Mouse (Mus musculus): ENCODE measurements at regions not wholly inside any gene's neighbourhood (a gene's known extent, or its start where the extent isn't known, plus 50 kb on each side); places are given as distances from the start of the nearest gene placed in this dataset.

DNA sequence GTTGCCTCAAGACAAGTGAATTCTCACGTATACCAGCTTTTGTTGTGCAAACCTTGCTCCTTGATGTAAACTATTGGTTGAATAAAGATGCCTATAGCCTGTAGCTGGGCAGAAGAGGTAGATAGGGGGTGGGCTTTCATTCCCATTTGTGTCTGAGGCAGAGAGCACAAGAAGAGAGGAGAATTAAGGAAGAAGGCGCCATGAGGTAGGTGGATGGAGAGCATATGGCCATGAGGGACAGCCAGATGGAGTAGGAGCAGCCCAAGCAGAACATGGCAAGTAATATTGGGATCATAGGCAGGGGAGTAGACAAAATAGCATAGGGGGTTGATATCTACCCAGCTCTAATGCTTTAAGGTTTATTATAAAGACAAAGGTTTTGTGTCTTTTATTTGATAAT lies 557.3 kb downstream of the Ptprc start:
- no peak for DNase-seq (ENCODE audit: low read depth, low spot score)
- H3K27ac ChIP-seq (ENCODE audit: control insufficient read depth, low read depth, low read length): no peak overlapping the region
- no peak for TF ChIP-seq ZMIZ1 (IDR thresholded peaks at IDR 0.05; ENCODE audit: low read depth, low read length)
- TF ChIP-seq MAFK (IDR thresholded peaks at IDR 0.05; ENCODE audit: borderline replicate concordance, low read depth, low read length): no peak
- TF ChIP-seq E2F4 (IDR thresholded peaks at IDR 0.05; ENCODE audit: borderline replicate concordance, low read depth, low read length): no peak
- no peak for TF ChIP-seq JUND (IDR thresholded peaks at IDR 0.05; ENCODE audit: low read depth, low read length)
- TF ChIP-seq MYB (IDR thresholded peaks at IDR 0.05; ENCODE audit: low read depth, low read length): no peak
- TF ChIP-seq EP300 (IDR thresholded peaks at IDR 0.05; ENCODE audit: low read depth in 1 of 2, low read length in 2 of 2): no peak
- no peak for TF ChIP-seq ZKSCAN1 (IDR thresholded peaks at IDR 0.05; ENCODE audit: low read depth, low read length)

DNA sequence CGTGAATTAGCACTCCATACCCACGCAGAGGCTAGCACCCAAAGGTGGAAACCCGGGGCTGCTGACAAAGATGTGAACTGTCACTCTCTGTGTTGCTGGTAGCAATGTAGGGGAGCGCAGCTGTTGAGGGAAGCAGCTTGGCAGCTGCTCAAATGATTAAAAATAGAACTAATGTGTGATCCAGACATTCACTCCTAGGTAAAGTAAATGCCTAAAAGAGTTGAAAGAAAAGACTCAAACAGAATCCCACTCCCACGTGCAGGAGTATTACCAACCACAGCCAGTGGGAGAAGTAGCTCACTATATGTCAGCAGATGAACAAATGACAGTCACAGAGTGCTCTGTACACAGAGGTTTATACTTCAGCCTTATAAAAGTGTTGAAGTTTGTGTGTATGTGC lies 558.0 kb downstream of the Ptprc start:
- Histone ChIP-seq H3K79me2 (ENCODE audit: control insufficient read depth, insufficient read depth, low read length, poor library complexity) (no peaks in the 10 kb centered on the region), H3K9ac (ENCODE audit: control insufficient read depth, low read depth, low read length, poor library complexity, severe bottlenecking) (no peak overlapping the region), H3K27ac (ENCODE audit: control insufficient read depth, low read depth, low read length) (no peak overlapping the region), H3K9me3 (replicated peaks; ENCODE audit: insufficient read depth, low read length) (no peaks in the 10 kb centered on the region), H3K4me3 (ENCODE audit: control insufficient read depth in 1 of 2, insufficient read depth in 1 of 2, low read depth in 2 of 2, low read length in 2 of 2) (no peak overlapping the region), H3K36me3 (ENCODE audit: control insufficient read depth in 1 of 2, insufficient read depth in 2 of 2, low read length in 2 of 2) (no peaks in the 10 kb centered on the region), H3K27me3 (ENCODE audit: control insufficient read depth in 1 of 2, insufficient read depth in 2 of 2, low read length in 2 of 2) (no peaks in the 10 kb centered on the region), H3K4me1 (ENCODE audit: control insufficient read depth in 1 of 2, insufficient read depth in 2 of 2, low read length in 2 of 2) (no peaks in the 10 kb centered on the region)
- DNase-seq (ENCODE audit: low read depth, low spot score): no peak
- no peak for TF ChIP-seq JUND (IDR thresholded peaks at IDR 0.05; ENCODE audit: low read depth, low read length)
- TF ChIP-seq CHD2 (IDR thresholded peaks at IDR 0.05; ENCODE audit: low read length): no peak
- TF ChIP-seq MAFK (IDR thresholded peaks at IDR 0.05; ENCODE audit: borderline replicate concordance, low read depth, low read length): no peak
- no peak for TF ChIP-seq MYC (IDR thresholded peaks at IDR 0.05; ENCODE audit: low read depth, low read length)

More for the DNA sequence above, 557.3 kb downstream of the Ptprc start:
- H3K4me1 ChIP-seq (ENCODE audit: control insufficient read depth in 1 of 2, insufficient read depth in 2 of 2, low read length in 2 of 2): no peaks in the 10 kb centered on the region
- no peaks in the 10 kb centered on the region for H3K27me3 ChIP-seq (ENCODE audit: control insufficient read depth in 1 of 2, insufficient read depth in 2 of 2, low read length in 2 of 2)
- no peaks in the 10 kb centered on the region for H3K79me2 ChIP-seq (ENCODE audit: control insufficient read depth, insufficient read depth, low read length, poor library complexity)
- no peaks in the 10 kb centered on the region for H3K36me3 ChIP-seq (ENCODE audit: control insufficient read depth in 1 of 2, insufficient read depth in 2 of 2, low read length in 2 of 2)
- H3K9me3 ChIP-seq (replicated peaks; ENCODE audit: insufficient read depth, low read length): no peaks in the 10 kb centered on the region
- H3K9ac ChIP-seq (ENCODE audit: control insufficient read depth, low read depth, low read length, poor library complexity, severe bottlenecking): no peak overlapping the region
- H3K4me3 ChIP-seq (ENCODE audit: control insufficient read depth in 1 of 2, insufficient read depth in 1 of 2, low read depth in 2 of 2, low read length in 2 of 2): no peak overlapping the region

DNA sequence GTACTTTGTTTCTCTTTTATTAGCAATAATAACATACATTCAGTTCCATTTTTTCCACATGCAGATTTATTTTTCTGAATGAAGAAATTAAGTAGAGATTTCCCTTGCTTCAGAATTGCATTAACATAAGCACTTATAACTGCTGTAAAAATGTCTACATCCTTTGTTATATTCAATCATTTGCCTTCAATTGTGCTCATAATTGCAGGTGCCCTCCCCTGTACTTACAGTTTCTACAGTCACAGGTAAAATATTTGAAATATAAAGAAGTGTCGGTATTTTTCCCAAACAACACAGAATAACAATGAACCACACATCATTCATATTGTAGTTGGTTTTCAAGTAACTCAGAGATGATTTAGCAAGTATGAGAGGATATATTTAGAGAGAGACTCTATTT lies 568.8 kb downstream of the Ptprc start:
- TF ChIP-seq CTCF (IDR thresholded peaks at IDR 0.05 in 2 of 3, conservative IDR thresholded peaks at IDR 0.05 in 1 of 3; ENCODE audit: control insufficient read depth in 1 of 3, insufficient read depth in 1 of 3, low read depth in 2 of 3, low read length in 3 of 3, poor library complexity in 1 of 3, severe bottlenecking in 1 of 3) (no peak), E2F4 (IDR thresholded peaks at IDR 0.05; ENCODE audit: borderline replicate concordance, low read depth, low read length) (no peak), JUND (IDR thresholded peaks at IDR 0.05; ENCODE audit: low read depth, low read length) (no peak)
- H3K27ac ChIP-seq (ENCODE audit: control insufficient read depth, low read depth, low read length): no peak overlapping the region
- no peaks in the 10 kb centered on the region for H3K79me2 ChIP-seq (ENCODE audit: control insufficient read depth, insufficient read depth, low read length, poor library complexity)
- H3K27me3 ChIP-seq (ENCODE audit: control insufficient read depth in 1 of 2, insufficient read depth in 2 of 2, low read length in 2 of 2): no peaks in the 10 kb centered on the region
- no peak overlapping the region for H3K4me3 ChIP-seq (ENCODE audit: control insufficient read depth in 1 of 2, insufficient read depth in 1 of 2, low read depth in 2 of 2, low read length in 2 of 2)
- no peak overlapping the region for H3K9ac ChIP-seq (ENCODE audit: control insufficient read depth, low read depth, low read length, poor library complexity, severe bottlenecking)
- H3K9me3 ChIP-seq (replicated peaks; ENCODE audit: insufficient read depth, low read length): no peaks in the 10 kb centered on the region
- no peaks in the 10 kb centered on the region for H3K36me3 ChIP-seq (ENCODE audit: control insufficient read depth in 1 of 2, insufficient read depth in 2 of 2, low read length in 2 of 2)
- no peak for DNase-seq (ENCODE audit: low read depth, low spot score)
- H3K4me1 ChIP-seq (ENCODE audit: control insufficient read depth in 1 of 2, insufficient read depth in 2 of 2, low read length in 2 of 2): no peaks in the 10 kb centered on the region

Measured in MEL (cell line).